Mouse (Mus musculus): ENCODE data around the gene Cfd. TPM values are rescaled to one million over a fixed set of nuclear protein-coding genes. Genes with fewer than 3 reads are reported as not detected.

Cfd gene
- total and polyA plus RNA-seq, 3 experiments: 22.9 to 490 (median 98.7) TPM

DNA sequence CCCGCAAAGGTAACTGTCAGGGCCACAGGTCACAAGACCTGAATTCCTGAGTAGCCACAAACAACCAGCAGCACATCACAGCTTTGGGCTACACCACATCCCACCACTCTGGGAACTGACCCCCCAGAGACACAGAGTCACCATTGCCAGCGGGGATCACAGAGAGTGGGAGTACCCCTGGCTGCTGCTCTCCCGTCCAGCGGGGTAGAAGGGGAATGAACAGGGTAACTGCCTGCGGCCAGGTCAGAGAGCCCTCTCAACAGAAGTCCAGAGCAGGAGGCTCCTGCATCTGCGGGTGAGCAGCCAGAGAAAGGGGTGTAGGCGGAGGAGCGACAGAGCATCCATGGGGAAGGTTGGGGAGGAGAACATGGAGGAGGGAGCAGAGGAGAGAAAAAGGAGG lies 25.4 kb downstream of the Cfd start:
- peak overlapping the region; percentile 84 for H3K4me3 ChIP-seq
- TF ChIP-seq EP300 (IDR thresholded peaks at IDR 0.05; ENCODE audit: insufficient read depth, low read depth, low read length): no peak
- WGBS: 12% methylated on average over 8 of the region's 8 CpGs
- no peaks in the 10 kb centered on the region for H3K36me3 ChIP-seq (ENCODE audit: control insufficient read depth, insufficient read depth, low read length)
- no peak for DNase-seq
- H3K27me3 ChIP-seq (ENCODE audit: control insufficient read depth, insufficient read depth, low read length): peaks cover 13% of the 10 kb centered on the region
- H3K27ac ChIP-seq: peak overlapping the region; percentile 91
- 0 out of 2 replicates have a peak, but pooled peaks cover 4% of the 10 kb centered on the region for H3K79me2 ChIP-seq (replicated peaks; ENCODE audit: control insufficient read depth, insufficient read depth, low read length)
- peaks cover 10% of the 10 kb centered on the region for H3K4me1 ChIP-seq (ENCODE audit: control insufficient read depth, insufficient read depth, low read length)
- peak overlapping the region; percentile 86 for H3K9ac ChIP-seq (ENCODE audit: low read depth, low read length)
- intact Hi-C loops (cut with DNase I): no loop called here

DNA sequence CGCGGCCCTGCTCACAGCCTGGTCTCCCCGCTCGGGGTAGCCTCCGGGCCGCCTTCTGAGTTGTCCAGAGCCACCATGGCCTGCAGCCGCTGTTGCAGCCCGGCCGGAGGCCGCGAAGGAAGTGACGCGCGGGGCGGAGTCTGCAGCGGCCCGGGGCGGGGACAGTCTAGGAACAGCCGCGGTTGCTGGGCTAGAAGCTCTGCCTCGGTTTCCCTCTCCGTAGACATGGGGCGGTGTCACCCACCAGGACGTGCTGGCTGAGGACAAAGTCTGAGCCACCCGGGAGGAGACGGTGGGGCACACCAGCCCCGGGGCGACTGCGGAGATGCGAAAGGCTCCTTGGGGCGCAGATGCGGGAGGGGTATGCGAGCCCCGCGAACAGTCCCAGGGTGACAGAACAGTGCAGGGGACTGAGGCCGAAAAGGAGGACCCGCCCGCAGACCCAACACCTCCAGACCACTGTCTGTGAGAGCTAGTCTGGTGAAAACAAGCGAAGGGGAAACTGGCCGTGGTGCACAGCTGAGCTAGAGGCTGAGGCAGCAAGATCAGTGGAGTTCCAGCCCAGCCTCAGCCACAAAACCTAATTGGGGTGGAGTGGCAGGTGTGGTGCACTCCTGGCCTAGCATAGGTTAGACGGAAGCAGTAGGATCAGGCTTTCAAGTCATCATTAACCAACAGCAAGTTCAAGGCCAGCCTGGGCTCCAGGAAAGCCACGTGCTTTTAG lies 26.3 kb downstream of the Cfd start, which contains the start of gene Kiss1r:
Kiss1r (plus strand) TSS at position 164 of the 724 bp plus-strand sequence.
- Histone ChIP-seq H3K4me1 (ENCODE audit: control insufficient read depth, insufficient read depth, low read length) (peaks cover 10% of the 10 kb centered on the region), H3K79me2 (replicated peaks; ENCODE audit: control insufficient read depth, insufficient read depth, low read length) (0 out of 2 replicates have a peak, but pooled peaks cover 4% of the 10 kb centered on the region), H3K27ac (peak within 1 kb of the TSS; percentile 91), H3K9ac (ENCODE audit: low read depth, low read length) (peak within 1 kb of the TSS; percentile 86), H3K4me3 (peak within 1 kb of the TSS; percentile 84), H3K36me3 (ENCODE audit: control insufficient read depth, insufficient read depth, low read length) (no peaks in the 10 kb centered on the region), H3K27me3 (ENCODE audit: control insufficient read depth, insufficient read depth, low read length) (peaks cover 17% of the 10 kb centered on the region)
- TF ChIP-seq POLR2A (IDR thresholded peaks at IDR 0.05; ENCODE audit: insufficient read depth, low read depth, low read length) (peak; percentile 82), EP300 (IDR thresholded peaks at IDR 0.05; ENCODE audit: insufficient read depth, low read depth, low read length) (no peak)
- WGBS: 2% methylated on average over 42 of the region's 42 CpGs
- intact Hi-C loops (cut with DNase I): no loop called here
- DNase-seq: peak; percentile 92 to 96

DNA sequence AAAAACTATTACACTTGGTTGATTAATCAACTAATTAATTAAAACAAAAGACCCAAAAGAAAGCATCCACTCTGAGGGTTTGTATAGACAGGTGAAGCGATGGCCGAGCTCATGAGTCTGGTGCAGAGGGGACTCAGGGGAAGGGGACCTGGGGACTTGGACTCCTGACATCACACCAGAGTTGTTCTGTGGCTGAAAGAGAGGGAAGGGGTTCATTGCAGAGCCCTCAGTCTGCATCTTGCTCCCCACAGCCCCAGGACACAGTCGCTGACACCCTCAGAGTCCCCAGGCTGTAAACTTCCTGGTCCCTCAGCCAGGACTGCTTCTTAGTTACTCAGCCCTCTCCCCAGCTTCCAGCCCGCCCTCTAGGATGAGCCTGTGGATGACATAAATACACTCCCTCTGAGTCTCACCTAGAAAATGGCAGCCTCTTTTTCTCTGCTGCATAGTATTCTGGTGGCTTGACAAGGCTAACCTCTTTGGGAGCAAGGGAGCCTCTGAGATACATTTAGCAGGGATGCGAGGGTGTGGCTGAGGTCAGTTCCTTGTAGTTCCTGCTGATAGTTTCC lies 27.0 kb downstream of the Cfd start:
- Histone ChIP-seq H3K27ac (no peak overlapping the region; the same call in 1 of the 2 replicates), H3K9ac (ENCODE audit: low read depth, low read length) (no peak overlapping the region), H3K4me1 (ENCODE audit: control insufficient read depth, insufficient read depth, low read length) (peaks cover 10% of the 10 kb centered on the region), H3K27me3 (ENCODE audit: control insufficient read depth, insufficient read depth, low read length) (peaks cover 17% of the 10 kb centered on the region), H3K79me2 (replicated peaks; ENCODE audit: control insufficient read depth, insufficient read depth, low read length) (0 out of 2 replicates have a peak, but pooled peaks cover 4% of the 10 kb centered on the region), H3K4me3 (peak overlapping the region; percentile 84), H3K36me3 (ENCODE audit: control insufficient read depth, insufficient read depth, low read length) (no peaks in the 10 kb centered on the region)
- TF ChIP-seq EP300 (IDR thresholded peaks at IDR 0.05; ENCODE audit: insufficient read depth, low read depth, low read length) (no peak), POLR2A (IDR thresholded peaks at IDR 0.05; ENCODE audit: insufficient read depth, low read depth, low read length) (no peak), CTCF (IDR thresholded peaks at IDR 0.05) (no peak)
- DNase-seq: no peak
- 72% methylated on average over 5 of the region's 5 CpGs for WGBS
- intact Hi-C loops (cut with DNase I): no loop called here

DNA sequence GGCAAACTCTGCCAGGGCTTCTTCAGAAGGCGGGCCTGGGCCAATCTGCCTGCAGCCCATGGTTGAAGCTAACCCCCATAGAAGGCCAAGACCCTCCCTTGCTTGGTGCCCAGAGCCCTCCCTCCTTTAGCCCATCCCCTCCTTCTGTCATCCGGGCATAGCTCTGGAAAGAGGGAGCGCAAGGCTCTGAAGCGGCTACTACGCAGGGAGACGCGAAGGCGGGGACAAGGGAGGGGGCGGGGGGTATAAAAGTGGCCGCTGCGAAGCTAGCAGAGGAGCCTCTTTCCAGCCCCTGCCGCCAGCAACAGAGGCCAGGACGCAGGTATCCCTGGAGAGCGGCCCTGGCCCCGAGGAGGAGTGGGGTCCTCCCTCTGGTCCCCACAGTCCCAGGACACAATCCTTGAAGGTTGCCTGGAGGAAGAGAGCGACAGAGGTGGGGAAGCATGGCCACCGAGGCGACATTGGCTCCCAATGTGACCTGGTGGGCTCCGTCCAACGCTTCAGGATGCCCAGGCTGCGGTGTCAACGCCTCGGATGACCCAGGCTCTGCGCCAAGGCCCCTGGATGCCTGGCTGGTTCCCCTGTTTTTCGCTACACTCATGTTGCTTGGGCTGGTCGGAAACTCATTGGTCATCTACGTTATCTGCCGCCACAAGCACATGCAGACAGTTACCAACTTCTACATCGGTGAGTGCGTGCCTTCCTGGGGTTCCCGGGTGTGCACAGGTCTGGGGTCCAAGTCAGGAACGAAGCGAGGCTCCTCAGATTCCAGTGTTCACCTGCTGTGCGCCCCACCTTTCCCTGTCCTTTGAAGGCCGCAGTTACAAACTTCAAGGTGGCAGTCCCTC lies 27.8 kb downstream of the Cfd start:
- H3K4me1 ChIP-seq (ENCODE audit: control insufficient read depth, insufficient read depth, low read length): peaks cover 10% of the 10 kb centered on the region
- H3K36me3 ChIP-seq (ENCODE audit: control insufficient read depth, insufficient read depth, low read length): no peaks in the 10 kb centered on the region
- 15% methylated on average over 35 of the region's 35 CpGs for WGBS
- 0 out of 2 replicates have a peak, but pooled peaks cover 4% of the 10 kb centered on the region for H3K79me2 ChIP-seq (replicated peaks; ENCODE audit: control insufficient read depth, insufficient read depth, low read length)
- intact Hi-C loops (cut with DNase I): no loop called here
- peaks cover 17% of the 10 kb centered on the region for H3K27me3 ChIP-seq (ENCODE audit: control insufficient read depth, insufficient read depth, low read length)
- TF ChIP-seq POLR2A (IDR thresholded peaks at IDR 0.05; ENCODE audit: insufficient read depth, low read depth, low read length) (no peak), EP300 (IDR thresholded peaks at IDR 0.05; ENCODE audit: insufficient read depth, low read depth, low read length) (no peak), CTCF (IDR thresholded peaks at IDR 0.05) (no peak)
- peak overlapping the region; percentile 37 for H3K9ac ChIP-seq (ENCODE audit: low read depth, low read length)
- peak overlapping the region; percentile 16; the same call in 1 of the 2 replicates for H3K4me3 ChIP-seq
- H3K27ac ChIP-seq: no peak overlapping the region
- DNase-seq: no peak

DNA sequence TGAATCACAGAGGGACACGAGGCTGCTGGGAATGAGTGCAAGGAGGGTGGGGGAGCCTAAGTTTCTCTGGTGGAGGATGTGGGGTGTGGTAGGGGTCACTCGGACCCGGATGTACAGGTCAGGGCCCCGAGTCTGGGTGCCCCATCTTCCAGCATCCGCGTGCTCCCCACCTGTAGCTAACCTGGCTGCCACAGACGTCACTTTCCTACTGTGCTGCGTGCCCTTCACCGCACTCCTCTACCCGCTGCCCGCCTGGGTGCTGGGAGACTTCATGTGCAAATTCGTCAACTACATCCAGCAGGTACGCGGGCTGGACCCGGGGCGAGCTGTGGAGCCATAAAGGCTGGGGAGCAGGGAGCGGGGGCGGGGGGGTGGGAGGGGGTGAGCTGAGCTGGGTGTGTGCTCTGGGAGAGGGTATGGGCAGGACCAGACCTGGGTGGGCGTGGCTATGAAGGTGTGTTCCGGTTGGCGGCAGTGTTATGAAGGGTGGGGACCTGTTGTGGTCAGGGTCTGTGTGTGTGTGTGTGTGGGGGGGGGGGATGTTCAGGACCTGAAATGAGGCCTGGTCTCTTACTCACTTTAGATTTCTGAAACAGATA lies 28.7 kb downstream of the Cfd start:
- no peak overlapping the region for H3K4me3 ChIP-seq
- H3K27me3 ChIP-seq (ENCODE audit: control insufficient read depth, insufficient read depth, low read length): peaks cover 17% of the 10 kb centered on the region
- H3K36me3 ChIP-seq (ENCODE audit: control insufficient read depth, insufficient read depth, low read length): no peaks in the 10 kb centered on the region
- no peak overlapping the region for H3K27ac ChIP-seq
- no peak overlapping the region for H3K9ac ChIP-seq (ENCODE audit: low read depth, low read length)
- 12% methylated on average over 21 of the region's 21 CpGs for WGBS
- intact Hi-C loops (cut with DNase I): no loop called here
- peaks cover 10% of the 10 kb centered on the region for H3K4me1 ChIP-seq (ENCODE audit: control insufficient read depth, insufficient read depth, low read length)
- DNase-seq: no peak
- H3K79me2 ChIP-seq (replicated peaks; ENCODE audit: control insufficient read depth, insufficient read depth, low read length): 0 out of 2 replicates have a peak, but pooled peaks cover 4% of the 10 kb centered on the region
- TF ChIP-seq EP300 (IDR thresholded peaks at IDR 0.05; ENCODE audit: insufficient read depth, low read depth, low read length) (no peak), CTCF (IDR thresholded peaks at IDR 0.05) (no peak), POLR2A (IDR thresholded peaks at IDR 0.05; ENCODE audit: insufficient read depth, low read depth, low read length) (no peak)

All from heart, adult 2 months (tissue).